Comparison of ENCODE assay signal across 15 mouse cellular contexts in genomic region chr8:6012206-6012605, GRCm38 (mm10).
DNase-seq lines count a peak whose midpoint lies in the region; ATAC-seq and TF ChIP-seq lines count a peak whose summit lies in the region.
"Had no signal": no experiment of that assay in that cellular context is flagged by ENCODE, and none has a peak within 500 bp of the region (broad histone marks: within the 10 kb centered on the region; RNA-seq: fewer than 3 reads in every experiment).

No protein-coding gene starts in this region.

- no peak overlapping the region for H3K4me2 ChIP-seq in lung, embryonic 14.5 days
- H3K4me2 ChIP-seq in midbrain, embryonic 14.5 days (ENCODE audit: low read length), result no peak overlapping the region
- H3K4me2 ChIP-seq: heart, embryonic 13.5 days; midbrain, embryonic 11.5 days had no signal

- peak; percentile 5 for DNase-seq in lung, embryonic 14.5 days
- no peak for DNase-seq in lung, adult 2 months
- peak; percentile 40 to 72 for DNase-seq in frontal cortex, adult 2 months (ENCODE audit: extremely low spot score in 1 of 2, low spot score in 1 of 2)
- DNase-seq in layer of hippocampus, adult 8-10 months (ENCODE audit: low spot score in 2 of 2), result peak; percentile 41 to 58
- peak; percentile 43 to 51 for DNase-seq in left cerebral cortex, postnatal 36 days (ENCODE audit: low spot score in 2 of 2)
- DNase-seq in adrenal gland, postnatal 14 days, result no peak
- DNase-seq in cerebellum, postnatal 4 days (ENCODE audit: low spot score in 2 of 2), result no peak
- DNase-seq in midbrain, embryonic 14.5 days, result no peak
- DNase-seq: gastrocnemius, postnatal 10 days; kidney, adult 2 months had no signal

- intact Hi-C loops in left cerebral cortex, postnatal 36 days (cut with DNase I), result no loop called here

- TF ChIP-seq POLR2A in lung, adult 2 months (IDR thresholded peaks at IDR 0.05; ENCODE audit: borderline replicate concordance, extremely low read depth, low read depth, low read length), result no peak

- no peaks in the 10 kb centered on the region for H3K27me3 ChIP-seq in lung, embryonic 14.5 days (ENCODE audit: insufficient read depth, low read length)
- no peaks in the 10 kb centered on the region for H3K27me3 ChIP-seq in midbrain, embryonic 14.5 days (ENCODE audit: control insufficient read depth, insufficient read depth, low read length)
- H3K27me3 ChIP-seq: CH12.LX; heart, embryonic 13.5 days had no signal

- 39% methylated on average over 2 of the region's 2 CpGs for WGBS in lung, embryonic 14.5 days
- WGBS in lung, adult 2 months, result 50% methylated on average over 2 of the region's 2 CpGs
- 74% methylated on average over 2 of the region's 2 CpGs for WGBS in midbrain, embryonic 14.5 days

- H3K9ac ChIP-seq in lung, embryonic 14.5 days, result no peak overlapping the region
- no peak overlapping the region for H3K9ac ChIP-seq in midbrain, embryonic 14.5 days (replicated peaks; ENCODE audit: low read length)
- H3K9ac ChIP-seq: heart, embryonic 13.5 days; liver, embryonic 14.5 days had no signal

- no peaks in the 10 kb centered on the region for H3K36me3 ChIP-seq in lung, embryonic 14.5 days (ENCODE audit: insufficient read depth)
- H3K36me3 ChIP-seq in midbrain, embryonic 14.5 days (ENCODE audit: control insufficient read depth, insufficient read depth, low read length), result no peaks in the 10 kb centered on the region
- H3K36me3 ChIP-seq: heart, embryonic 13.5 days; hindbrain, embryonic 10.5 days had no signal

- H3K4me1 ChIP-seq in lung, embryonic 14.5 days (ENCODE audit: insufficient read depth), result no peaks in the 10 kb centered on the region
- H3K4me1 ChIP-seq in lung, adult 2 months (ENCODE audit: control insufficient read depth, insufficient read depth, low read length), result no peaks in the 10 kb centered on the region; the same call in 1 of the 2 replicates
- no peaks in the 10 kb centered on the region for H3K4me1 ChIP-seq in midbrain, embryonic 14.5 days (ENCODE audit: control insufficient read depth, insufficient read depth, low read length)
- H3K4me1 ChIP-seq: heart, embryonic 13.5 days; hindbrain, embryonic 10.5 days had no signal

- ATAC-seq in lung, embryonic 14.5 days (ENCODE audit: insufficient read depth), result peak; percentile 69; the same call in 1 of the 2 replicates
- ATAC-seq in midbrain, embryonic 14.5 days (ENCODE audit: low FRiP score, low TSS enrichment), result no peak

- H3K9me3 ChIP-seq in lung, embryonic 14.5 days (ENCODE audit: low read depth, low read length), result no peaks in the 10 kb centered on the region
- H3K9me3 ChIP-seq in midbrain, embryonic 14.5 days (ENCODE audit: control insufficient read depth, low read length), result no peaks in the 10 kb centered on the region
- H3K9me3 ChIP-seq: heart, embryonic 13.5 days; hindbrain, embryonic 10.5 days had no signal

- H3K27ac ChIP-seq in lung, embryonic 14.5 days (ENCODE audit: low read depth), result peak overlapping the region; percentile 1; the same call in 1 of the 2 replicates
- no peak overlapping the region for H3K27ac ChIP-seq in midbrain, embryonic 14.5 days (replicated peaks; ENCODE audit: low read depth, low read length)
- H3K27ac ChIP-seq: heart, embryonic 13.5 days; hindbrain, embryonic 10.5 days; liver, embryonic 14.5 days had no signal

- no peak for TF ChIP-seq CTCF in lung, embryonic 14.5 days (IDR thresholded peaks at IDR 0.05; ENCODE audit: low read depth)
- TF ChIP-seq CTCF in lung, adult 2 months (IDR thresholded peaks at IDR 0.05; ENCODE audit: insufficient read depth, low read length), result no peak

- H3K4me3 ChIP-seq in lung, embryonic 14.5 days (ENCODE audit: low read depth, low read length), result no peak overlapping the region
- H3K4me3 ChIP-seq in lung, adult 2 months (replicated peaks; ENCODE audit: extremely low read depth, low read depth, low read length), result no peak overlapping the region
- no peak overlapping the region for H3K4me3 ChIP-seq in midbrain, embryonic 14.5 days (replicated peaks; ENCODE audit: low read depth, low read length)
- H3K4me3 ChIP-seq: heart, embryonic 13.5 days; hindbrain, embryonic 10.5 days had no signal

Comparison
In these comparisons a context has a peak if more than half of its experiments do, and no peak if none do; other contexts are left out.
1. DNase-seq: peak in lung, embryonic 14.5 days (single experiment), frontal cortex, adult 2 months (2 of 2), layer of hippocampus, adult 8-10 months (2 of 2) and left cerebral cortex, postnatal 36 days (2 of 2); none in lung, adult 2 months (single experiment), adrenal gland, postnatal 14 days (single experiment), cerebellum, postnatal 4 days (0 of 2) and midbrain, embryonic 14.5 days (single experiment).